Mouse (Mus musculus): ENCODE results near the gene Tsga10ip.
"Not testable (repeated sequence)": the region's sequence is repeated elsewhere in the genome, so short reads cannot be mapped to it uniquely, and the experiment has no call there.

Tsga10ip gene

GRCm38 (mm10) chr19:5423561-5423960, 21.2 kb upstream of the Tsga10ip start:
- DNase-seq = peak; percentile 42

DNA sequence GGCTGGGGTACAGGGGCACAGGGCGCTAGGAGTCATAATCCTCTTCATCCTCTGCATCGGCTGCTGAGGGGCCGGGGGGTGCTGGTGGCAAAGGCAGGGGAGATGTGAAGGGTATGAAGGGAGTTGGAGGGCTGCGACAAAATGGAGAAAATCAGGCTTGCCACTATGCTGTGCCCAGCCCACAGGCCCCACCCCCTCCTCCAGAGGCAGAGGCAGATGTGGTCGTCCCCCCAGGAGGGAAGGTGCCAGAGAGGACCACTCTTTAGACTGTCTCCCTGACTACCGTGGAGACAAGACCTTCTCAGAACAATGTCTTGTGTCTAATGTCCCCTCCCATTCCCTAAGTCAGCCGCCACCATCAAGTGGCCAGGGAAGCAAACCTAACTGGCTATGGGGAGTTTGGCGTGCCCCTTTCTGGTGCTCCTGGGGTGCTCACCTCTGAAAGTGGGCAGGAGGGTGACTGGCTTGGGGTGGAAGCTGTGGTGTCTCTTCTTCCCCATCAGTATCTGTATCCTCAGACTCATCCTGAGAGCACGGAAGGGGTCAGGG, 20.6 kb upstream of the Tsga10ip start:
- peak; percentile 26 for DNase-seq

DNA sequence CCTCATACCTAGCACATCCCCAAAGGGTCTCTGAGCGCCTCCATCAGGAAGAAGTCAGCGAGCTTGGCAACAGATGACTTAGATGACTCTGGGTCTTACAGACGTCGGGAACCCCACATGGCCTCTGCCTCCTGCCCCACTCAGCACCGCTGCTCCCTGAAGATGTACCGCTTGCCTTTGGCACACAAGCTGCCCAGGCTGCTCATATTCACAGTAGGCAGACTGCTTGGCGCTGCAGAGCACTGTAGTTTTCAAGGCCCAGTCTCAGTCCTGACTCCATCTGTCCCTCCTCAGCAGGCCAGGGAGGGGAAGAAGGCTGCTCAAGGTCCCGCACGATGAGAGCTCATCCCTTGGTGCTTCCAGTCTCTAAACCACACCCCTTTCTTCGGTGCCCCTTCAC, 19.9 kb upstream of the Tsga10ip start:
- DNase-seq = no peak

GRCm38 (mm10) chr19:5421784-5422183, 19.5 kb upstream of the Tsga10ip start:
- no peak for DNase-seq

GRCm38 (mm10) chr19:5420579-5420978, 18.3 kb upstream of the Tsga10ip start:
- no peak for DNase-seq

GRCm38 (mm10) chr19:5419630-5420029, 17.3 kb upstream of the Tsga10ip start:
- no peak for DNase-seq

DNA sequence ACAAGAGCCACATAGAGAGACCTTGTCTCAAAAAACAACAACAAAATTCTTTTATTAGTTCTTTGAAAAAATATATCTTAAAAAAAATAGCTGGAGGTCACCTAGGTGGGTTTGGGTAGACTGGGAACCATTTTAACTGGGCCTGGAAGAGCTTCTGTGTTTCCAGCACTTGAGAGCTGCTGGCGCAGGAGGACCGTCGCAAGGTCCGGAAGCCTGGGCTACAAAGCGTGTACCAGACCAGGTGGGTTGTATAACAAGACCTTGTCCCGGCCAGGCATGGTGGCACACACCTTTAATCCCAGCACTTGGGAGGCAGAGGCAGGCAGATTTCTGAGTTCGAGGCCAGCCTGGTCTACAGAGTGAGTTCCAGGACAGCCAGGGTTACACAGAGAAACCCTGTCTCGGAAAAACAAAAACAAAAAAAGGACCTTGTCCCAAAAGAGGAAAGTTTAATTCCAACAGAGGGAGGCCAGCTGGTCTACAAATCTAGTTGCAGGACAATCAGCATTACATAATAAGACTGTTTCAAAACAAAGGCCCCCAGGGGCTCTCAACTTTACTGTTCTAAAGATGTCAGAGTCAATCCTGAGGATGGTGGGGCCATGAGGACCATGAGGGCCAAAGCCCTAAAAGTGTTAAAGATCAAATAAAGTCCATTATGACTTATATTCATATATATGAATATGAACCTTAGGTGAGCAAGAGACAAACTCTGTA, 16.6 kb upstream of the Tsga10ip start:
- no peak for DNase-seq

- no peak for DNase-seq
Measured at GRCm38 (mm10) chr19:5414534-5414957, 12.2 kb upstream of the Tsga10ip start.

- DNase-seq = no peak
Measured at GRCm38 (mm10) chr19:5413840-5414239, 11.5 kb upstream of the Tsga10ip start.

DNA sequence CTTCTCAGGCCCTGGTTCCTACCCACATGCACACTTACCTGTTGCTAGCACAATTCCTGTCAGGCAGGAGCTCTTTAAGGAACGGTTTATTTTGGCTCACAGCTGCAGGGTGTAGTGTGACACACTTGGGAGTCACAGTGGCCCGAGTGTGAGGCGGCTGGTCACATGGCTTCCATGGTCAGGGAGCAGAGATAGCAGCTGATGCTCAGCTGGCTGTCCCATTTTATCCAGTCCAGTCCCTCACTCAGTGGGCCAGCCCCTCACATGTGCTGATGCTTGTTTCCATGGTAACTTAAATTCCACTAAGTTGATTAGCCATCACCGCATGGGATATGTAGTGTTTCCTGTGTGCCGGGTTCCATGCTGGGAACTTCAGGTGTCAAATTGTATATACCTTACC, 9.6 kb upstream of the Tsga10ip start:
- no peak for DNase-seq

DNA sequence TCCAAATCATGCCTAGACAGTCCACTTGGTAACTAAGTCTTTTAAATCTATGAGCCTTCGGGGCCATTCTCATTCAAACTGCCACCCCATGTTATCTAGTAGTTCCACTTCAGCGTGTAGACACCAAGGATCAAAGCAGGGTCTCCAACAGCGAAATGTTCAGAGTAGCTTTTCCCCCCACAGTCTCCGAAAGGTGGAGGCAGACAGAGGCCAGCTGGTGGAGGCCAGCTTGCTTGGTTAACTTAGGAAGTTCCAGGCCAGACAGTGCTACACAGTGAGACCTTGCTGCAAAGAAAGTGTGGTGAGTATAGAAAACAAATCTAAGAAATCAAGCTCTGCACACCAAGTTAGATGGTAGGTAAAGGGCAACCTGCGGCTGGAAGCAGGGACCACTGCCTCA, 8.3 kb upstream of the Tsga10ip start:
- DNase-seq = no peak

DNA sequence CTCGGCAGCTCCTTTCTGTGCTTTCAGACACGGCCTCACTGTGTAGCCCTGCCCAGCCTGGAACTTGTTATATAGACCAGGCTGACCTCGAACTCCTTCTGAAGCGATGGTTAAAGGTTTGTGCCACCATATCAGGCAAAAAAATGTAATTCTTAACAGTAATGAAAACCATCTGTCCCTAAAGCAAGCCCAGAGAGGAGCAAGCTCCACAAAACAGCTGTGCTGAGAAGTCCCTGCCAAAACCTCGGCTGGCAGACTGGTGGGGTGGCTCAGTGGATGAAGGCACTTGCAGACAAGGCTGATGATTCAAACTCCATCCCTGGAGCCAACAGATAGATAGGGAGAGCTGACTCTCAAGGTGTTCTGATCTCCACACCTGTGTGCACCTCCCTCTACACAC, 6.7 kb upstream of the Tsga10ip start:
- DNase-seq = peak; percentile 64

GRCm38 (mm10) chr19:5408057-5409001, 6.0 kb upstream of the Tsga10ip start:
- DNase-seq = peak; percentile 27

GRCm38 (mm10) chr19:5407133-5407532, 4.8 kb upstream of the Tsga10ip start:
- peak; percentile 82 for DNase-seq

DNA sequence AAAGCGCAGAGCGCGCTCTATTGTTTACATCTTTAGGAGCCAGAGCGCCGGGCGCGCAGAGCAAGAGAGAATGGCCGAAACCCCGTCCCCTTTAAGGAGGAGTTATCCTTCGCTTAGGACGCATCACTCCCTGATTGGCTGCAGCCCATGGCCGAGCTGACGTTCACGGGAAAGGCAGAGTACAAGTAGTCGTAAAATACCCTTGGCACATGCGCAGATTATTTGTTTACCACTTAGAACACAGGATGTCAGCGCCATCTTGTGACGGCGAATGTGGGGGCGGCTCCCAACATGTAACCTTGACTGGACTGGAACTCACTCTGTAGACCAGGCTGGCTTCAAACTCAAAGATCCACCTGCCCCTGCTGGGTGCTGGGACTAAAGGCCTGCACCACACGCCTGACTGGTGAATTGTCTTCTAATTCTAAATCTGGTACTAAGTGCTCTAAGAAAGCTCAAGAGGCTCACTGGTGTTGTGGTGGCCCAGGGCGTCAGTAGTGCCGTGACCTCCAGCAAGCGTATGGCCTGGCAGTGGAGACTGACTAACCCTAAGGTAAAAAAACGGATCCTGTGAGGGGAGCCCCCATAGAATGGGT, 4.3 kb upstream of the Tsga10ip start:
- peak; percentile 63 for DNase-seq

GRCm38 (mm10) chr19:5405924-5406323, 3.6 kb upstream of the Tsga10ip start:
- DNase-seq = no peak

DNA sequence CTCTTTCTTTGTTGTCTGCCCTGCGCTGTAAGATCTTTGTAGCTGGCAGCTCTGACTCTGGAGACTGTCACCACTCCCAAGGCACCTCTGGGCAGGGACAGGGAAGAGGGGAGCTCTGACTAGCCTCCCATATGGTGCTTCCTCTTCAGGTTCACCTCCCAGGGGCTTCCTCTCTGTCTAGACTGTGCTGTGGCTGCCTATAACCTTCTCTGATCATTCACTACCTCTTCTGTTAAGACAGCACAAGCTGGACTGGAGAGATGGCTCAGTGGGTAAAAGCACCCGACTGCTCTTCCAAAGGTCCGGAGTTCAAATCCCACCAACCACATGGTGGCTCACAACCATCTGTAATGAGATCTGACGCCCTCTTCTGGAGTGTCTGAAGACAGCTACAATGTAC, 1.3 kb downstream of the Tsga10ip start:
- DNase-seq = not testable (repeated sequence)

- DNase-seq = no peak
Measured at GRCm38 (mm10) chr19:5395371-5395770, 7.0 kb downstream of the Tsga10ip start.

DNA sequence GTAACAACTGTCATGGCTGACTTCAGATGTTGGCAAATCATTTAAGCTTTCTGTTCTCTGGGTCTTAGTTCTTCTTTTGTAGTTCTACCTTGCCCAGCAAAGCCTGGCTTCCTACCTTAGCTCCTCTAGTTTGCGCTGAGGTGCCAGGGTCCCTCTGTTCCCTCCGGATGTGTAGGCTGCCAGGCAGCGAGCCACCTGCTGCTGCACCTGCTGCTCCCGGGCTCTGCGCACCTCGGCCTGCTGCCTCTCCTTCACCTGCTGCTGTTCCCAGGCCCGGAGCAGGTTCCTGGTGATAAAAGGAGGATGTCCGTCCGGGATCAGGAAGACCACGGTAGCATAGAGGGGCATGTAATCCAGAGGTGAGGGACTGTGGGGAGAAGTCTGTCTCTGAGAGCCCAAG, 8.2 kb downstream of the Tsga10ip start:
- no peak for DNase-seq

DNA sequence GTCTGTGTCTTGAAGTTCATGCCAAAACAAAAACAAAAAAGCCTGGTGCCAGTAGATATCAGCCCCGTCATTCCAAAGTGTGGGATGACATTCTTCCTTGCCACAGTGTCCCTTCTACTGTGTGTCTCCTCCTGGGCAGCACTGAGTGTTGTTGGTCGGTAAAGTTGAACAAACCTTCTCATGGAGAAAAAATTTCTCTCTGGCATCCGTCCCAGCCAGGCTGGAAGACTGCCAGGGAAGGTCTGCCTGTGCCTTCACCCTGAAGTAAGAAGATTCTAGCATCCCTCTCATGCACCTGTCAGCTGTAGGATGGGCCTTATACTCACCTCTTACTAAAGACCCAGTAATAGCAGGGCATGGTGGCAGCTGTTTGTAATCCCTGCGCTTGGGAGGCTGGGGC, 9.4 kb downstream of the Tsga10ip start:
- peak; percentile 86 for DNase-seq

GRCm38 (mm10) chr19:5390416-5390815, 11.9 kb downstream of the Tsga10ip start:
- DNase-seq = no peak

DNA sequence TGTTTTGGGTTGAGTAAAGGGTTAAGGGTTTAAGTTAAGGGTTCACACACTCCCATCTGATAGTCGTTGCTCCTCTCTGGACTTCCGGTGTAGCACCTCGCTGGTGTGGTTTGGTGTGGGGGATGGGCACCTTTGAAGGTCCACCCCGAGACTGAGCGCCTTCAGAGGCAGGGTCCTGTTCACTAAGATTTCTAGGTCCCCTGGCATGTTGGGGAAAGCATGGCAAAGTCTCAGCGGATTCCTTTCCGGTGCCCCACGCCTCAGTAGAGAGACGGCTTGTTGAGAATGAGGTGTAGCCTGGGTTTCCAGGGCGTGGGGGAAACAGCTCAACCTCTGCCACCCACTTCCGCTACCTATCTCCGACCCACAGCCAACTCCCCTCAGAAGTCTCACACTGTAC, 12.7 kb downstream of the Tsga10ip start:
- peak; percentile 57 for DNase-seq

DNA sequence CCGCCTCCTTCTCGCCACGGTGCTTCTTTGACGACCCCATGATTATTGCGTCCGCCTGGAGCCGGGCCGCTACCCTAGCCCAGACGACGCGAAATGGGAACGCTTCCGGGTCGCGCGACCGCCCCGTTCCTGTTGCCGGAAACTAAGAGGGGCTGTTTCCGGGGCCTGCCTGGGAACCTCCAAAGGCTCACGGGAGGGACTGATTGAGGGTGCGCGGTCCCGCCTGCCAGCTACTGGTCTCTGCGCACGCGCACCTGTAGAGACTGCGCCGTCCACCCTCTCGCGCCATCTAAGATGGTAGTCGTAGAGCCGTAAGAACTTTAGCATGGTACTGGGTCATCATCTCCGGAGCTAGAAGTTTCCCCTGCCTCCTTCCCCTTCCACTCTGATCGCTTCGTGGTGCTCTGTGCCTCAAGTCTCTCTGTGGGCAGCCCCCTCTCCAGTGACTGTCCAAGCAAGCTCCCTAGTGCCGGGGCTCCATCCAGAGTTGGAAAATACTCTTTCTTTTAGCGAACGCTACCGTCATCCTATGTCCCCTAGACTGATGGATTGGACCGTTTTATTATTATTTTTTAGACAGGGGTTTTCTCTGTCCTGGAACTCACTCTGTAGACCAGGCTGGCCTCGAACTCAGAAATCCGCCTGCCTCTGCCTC, 13.6 kb downstream of the Tsga10ip start, which contains the start of gene Sart1:
Gene Sart1, minus strand, starts transcription at position 116 of the 655 bp plus-strand sequence.
- DNase-seq = peak; percentile 97
